Mouse (Mus musculus): ENCODE results near the gene P4ha3.

- TF ChIP-seq CTCF (IDR thresholded peaks at IDR 0.05; ENCODE audit: extremely low read depth, insufficient read length, insufficient replicate concordance, low read depth, low read length) (no peak), POLR2A (IDR thresholded peaks at IDR 0.05; ENCODE audit: low read depth, low read length) (no peak)
Observed at GRCm38 (mm10) chr7:100316924-100317323, 31.6 kb downstream of the P4ha3 start.

Data from small intestine, adult 2 months (tissue).